Mouse (Mus musculus) heart, postnatal 0 days (tissue): ENCODE results near the gene Qtrt1. TPM values are rescaled to one million over a fixed set of nuclear protein-coding genes. Genes with fewer than 3 reads are reported as not detected.

Experiments used
- ATAC-seq: fragments of 200-750 bp; cut with Nextera tagmentation; 2 replicates; pipeline ENCODE4 v1.8.0; 2017; ENCODE audit warnings: low read depth, moderate number of reproducible peaks, moderate library complexity; ENCODE audit not compliant: insufficient read depth
- DNase-seq: peaks from one replicate; pipeline ENCODE4 v3.0.0-alpha.2; 2016; ENCODE audit warnings: low spot score
- H3K27ac ChIP-seq: fragments of 300-500 bp; sonication (generic); 2 replicates; pipeline ENCODE4 v1.5.1; 2014; ENCODE audit warnings: low read depth, mild to moderate bottlenecking
- H3K27me3 ChIP-seq: fragments of 300-500 bp; sonication (generic); 2 replicates; pipeline ENCODE4 v1.6.1; 2014; ENCODE audit warnings: low read length, mixed read lengths; ENCODE audit not compliant: control insufficient read depth, insufficient read depth
- H3K36me3 ChIP-seq: fragments of 300-500 bp; sonication (generic); replicated peaks from 2 replicates; pipeline ENCODE4 v1.6.1; 2014; ENCODE audit warnings: low read length, mixed read lengths; ENCODE audit not compliant: control insufficient read depth, insufficient read depth
- H3K4me1 ChIP-seq: fragments of 300-500 bp; sonication (generic); 2 replicates; pipeline ENCODE4 v1.6.1; 2014; ENCODE audit warnings: antibody characterized with exemption; ENCODE audit not compliant: control insufficient read depth, insufficient read depth
- H3K4me2 ChIP-seq: fragments of 300-500 bp; sonication (generic); 2 replicates; pipeline ENCODE4 v1.6.1; 2014; ENCODE audit warnings: low read depth, mild to moderate bottlenecking, low read length, moderate library complexity
- H3K4me3 ChIP-seq: fragments of 300-500 bp; sonication (generic); 2 replicates; pipeline ENCODE4 v1.5.1; 2014; ENCODE audit warnings: low read depth, low read length
- H3K9ac ChIP-seq: fragments of 300-500 bp; sonication (generic); replicated peaks from 2 replicates; pipeline ENCODE4 v1.6.1; 2014; ENCODE audit warnings: low read depth, low read length, mixed read lengths
- H3K9me3 ChIP-seq: fragments of 300-500 bp; sonication (generic); replicated peaks from 2 replicates; pipeline ENCODE4 v1.6.1; 2016; ENCODE audit warnings: low read length; ENCODE audit not compliant: control insufficient read depth
- CTCF ChIP-seq: IDR thresholded peaks from 2 replicates; pipeline ENCODE4 v1.5.1; 2016; ENCODE audit warnings: antibody characterized with exemption, control low read depth, low read depth
- EP300 ChIP-seq: IDR thresholded peaks from 2 replicates; pipeline ENCODE4 v1.6.1; 2016; ENCODE audit warnings: antibody characterized with exemption, low read depth
- WGBS: fragments of 180-500 bp; shearing (Covaris S2); extraction: QIAGEN DNeasy Blood & Tissue Kit; methylation state at CpG from one replicate; pipeline ENCODE4 v1.1.7; 2014; 5-methylcytosine and 5-hydroxymethylcytosine counted together
- polyA plus RNA-seq: library from polyadenylated mRNA; unstranded; fragments of >200 nt; fragmentation: Nextera tagmentation; extraction: Ambion mirVana; gene quantifications from 2 replicates; pipeline ENCODE4 v1.2.1, GENCODE M21; 2015
- total RNA-seq: library from RNA; depleted of rRNA; stranded (reverse); fragments of >200 nt; gene quantifications from 2 replicates; pipeline ENCODE4 v1.2.3, GENCODE M21; 2014; ENCODE audit warnings: low replicate concordance

Gene Qtrt1
- total and polyA plus RNA-seq, 2 experiments from 2014 or later: 15.5 to 39.7 TPM

GRCm38 (mm10) chr9:21428178-21428577 lies 16.5 kb downstream of the Qtrt1 start:
- 66% methylated on average over 6 of the region's 6 CpGs for WGBS
- no peak for TF ChIP-seq EP300
- TF ChIP-seq CTCF: no peak

DNA sequence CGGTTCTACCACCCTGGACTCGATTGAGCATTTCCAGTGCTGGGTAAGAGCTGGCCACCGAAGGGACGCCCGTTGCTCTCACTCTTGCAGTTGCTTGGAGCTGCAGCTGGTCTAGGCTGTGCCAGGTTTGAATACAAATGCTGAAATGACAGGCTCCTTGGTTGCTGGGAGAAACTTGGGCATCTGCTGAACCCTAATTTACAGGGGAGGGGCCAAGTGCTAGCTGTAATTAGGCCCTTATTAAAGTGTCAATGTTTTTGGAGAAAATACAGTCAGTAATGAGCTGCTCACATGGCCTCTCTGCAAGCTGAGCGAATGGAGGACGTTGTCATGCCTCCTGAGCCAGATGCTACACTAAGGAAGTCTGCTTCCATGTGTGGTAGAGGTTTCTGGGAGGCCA lies 19.1 kb downstream of the Qtrt1 start:
- 86% methylated on average over 7 of the region's 7 CpGs for WGBS
- H3K4me3 ChIP-seq: no peak overlapping the region
- H3K9me3 ChIP-seq: no peaks in the 10 kb centered on the region
- H3K9ac ChIP-seq: no peak overlapping the region
- peaks cover 45% of the 10 kb centered on the region for H3K4me1 ChIP-seq
- ATAC-seq: no peak
- H3K27ac ChIP-seq: no peak overlapping the region
- no peak overlapping the region for H3K4me2 ChIP-seq
- H3K36me3 ChIP-seq: no peaks in the 10 kb centered on the region
- no peak for TF ChIP-seq CTCF
- TF ChIP-seq EP300: no peak
- no peak for DNase-seq
- H3K27me3 ChIP-seq: no peaks in the 10 kb centered on the region

More at GRCm38 (mm10) chr9:21428178-21428577, 16.5 kb downstream of the Qtrt1 start:
- Histone ChIP-seq H3K4me3 (no peak overlapping the region), H3K27me3 (no peaks in the 10 kb centered on the region), H3K9ac (no peak overlapping the region), H3K36me3 (no peaks in the 10 kb centered on the region), H3K4me1 (peaks cover 35% of the 10 kb centered on the region), H3K27ac (peak overlapping the region; percentile 60), H3K4me2 (0 out of 2 replicates have a peak overlapping the region, but pooled peaks have one; percentile 11), H3K9me3 (no peaks in the 10 kb centered on the region)
- DNase-seq (no peak), ATAC-seq (no peak)

GRCm38 (mm10) chr9:21432066-21432465 lies 20.4 kb downstream of the Qtrt1 start:
- no peak overlapping the region for H3K9ac ChIP-seq
- H3K4me2 ChIP-seq: no peak overlapping the region
- ATAC-seq (no peak), DNase-seq (no peak)
- 80% methylated on average over 7 of the region's 7 CpGs for WGBS
- H3K27ac ChIP-seq: no peak overlapping the region
- no peaks in the 10 kb centered on the region for H3K27me3 ChIP-seq
- H3K9me3 ChIP-seq: no peaks in the 10 kb centered on the region
- peaks cover 46% of the 10 kb centered on the region for H3K4me1 ChIP-seq
- no peak overlapping the region for H3K4me3 ChIP-seq
- no peaks in the 10 kb centered on the region for H3K36me3 ChIP-seq
- TF ChIP-seq CTCF: no peak
- no peak for TF ChIP-seq EP300

GRCm38 (mm10) chr9:21433766-21434165 lies 22.1 kb downstream of the Qtrt1 start:
- no peak for DNase-seq
- Histone ChIP-seq H3K27ac (peak overlapping the region; percentile 22), H3K27me3 (no peaks in the 10 kb centered on the region), H3K36me3 (no peaks in the 10 kb centered on the region), H3K9me3 (no peaks in the 10 kb centered on the region), H3K4me3 (no peak overlapping the region), H3K4me2 (no peak overlapping the region), H3K9ac (no peak overlapping the region; the same call in 1 of the 2 replicates), H3K4me1 (peaks cover 53% of the 10 kb centered on the region)
- no peak for ATAC-seq
- 52% methylated on average over 8 of the region's 8 CpGs for WGBS
- no peak for TF ChIP-seq EP300
- TF ChIP-seq CTCF: peak; percentile 40

DNA sequence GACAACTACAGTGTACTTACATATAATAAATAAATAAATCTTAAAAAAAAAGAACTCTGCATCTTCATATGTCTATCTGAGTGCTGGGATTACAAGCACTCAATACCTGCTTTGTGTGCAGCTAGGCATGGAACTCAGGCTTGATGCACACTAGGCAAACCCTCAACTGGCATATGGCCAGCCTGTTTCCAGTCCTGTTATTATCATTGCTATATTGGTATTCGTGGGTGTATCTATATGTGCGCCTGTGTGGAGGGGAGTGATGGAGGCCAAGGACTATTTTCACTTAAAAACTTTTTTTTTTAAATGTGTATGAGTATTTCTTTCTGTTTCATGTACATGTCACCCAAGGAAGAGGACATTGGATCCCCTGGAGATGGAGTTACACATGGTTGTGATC lies 22.8 kb downstream of the Qtrt1 start:
- no peak for ATAC-seq
- no peak for TF ChIP-seq EP300
- no peak for TF ChIP-seq CTCF
- no peak for DNase-seq
- WGBS: 43% methylated on average over 2 of the region's 2 CpGs
- no peak overlapping the region for H3K4me3 ChIP-seq
- no peaks in the 10 kb centered on the region for H3K27me3 ChIP-seq
- no peaks in the 10 kb centered on the region for H3K36me3 ChIP-seq
- no peak overlapping the region for H3K9ac ChIP-seq
- no peaks in the 10 kb centered on the region for H3K9me3 ChIP-seq
- no peak overlapping the region for H3K4me2 ChIP-seq
- peaks cover 53% of the 10 kb centered on the region for H3K4me1 ChIP-seq
- no peak overlapping the region for H3K27ac ChIP-seq

GRCm38 (mm10) chr9:21435777-21436635 lies 24.4 kb downstream of the Qtrt1 start:
- no peak overlapping the region for H3K4me2 ChIP-seq
- no peak for DNase-seq
- 61% methylated on average over 7 of the region's 7 CpGs for WGBS

More at GRCm38 (mm10) chr9:21435777-21436635, 24.4 kb downstream of the Qtrt1 start:
- ATAC-seq: peak; percentile 75
- Histone ChIP-seq H3K27me3 (no peaks in the 10 kb centered on the region), H3K9me3 (no peaks in the 10 kb centered on the region), H3K27ac (peak overlapping the region; percentile 81), H3K4me1 (peaks cover 53% of the 10 kb centered on the region), H3K4me3 (no peak overlapping the region), H3K9ac (no peak overlapping the region), H3K36me3 (no peaks in the 10 kb centered on the region)
- no peak for TF ChIP-seq CTCF
- TF ChIP-seq EP300: no peak
